Mouse (Mus musculus) spleen, adult 12 weeks (tissue): ENCODE results near the gene Olfr810.

Experiments used
- DNase-seq: peaks from one replicate; pipeline ENCODE4 v3.0.0; 2022; ENCODE audit warnings: low spot score

The Olfr810 gene

GRCm38 (mm10) chr10:129794817-129795216 is at the start of gene Olfr810:
Gene Olfr810, minus strand, starts transcription at chr10:129794917.
- no peak for DNase-seq

DNA sequence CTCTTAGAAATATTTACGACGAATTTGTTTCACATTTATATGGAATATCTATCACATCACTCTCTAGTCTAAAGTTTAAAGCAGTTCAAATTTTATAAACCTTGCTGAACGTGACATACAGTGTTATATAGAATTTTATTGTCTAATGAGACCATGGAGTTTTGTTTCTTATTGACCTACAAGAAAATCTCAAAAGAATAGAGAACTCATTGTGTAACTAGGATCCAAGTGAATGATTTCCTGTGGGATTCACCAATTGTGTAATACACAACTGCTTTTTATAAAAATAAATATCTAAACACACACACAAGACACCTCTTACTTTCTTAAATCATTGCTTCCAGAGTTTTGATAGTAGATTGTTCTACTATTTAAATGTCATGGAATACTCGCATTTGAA is 9.6 kb upstream of the Olfr810 start, which contains the start of gene Olfr811:
TSS of gene Olfr811 (minus strand) at position 101 of the 400 bp plus-strand sequence.
- DNase-seq: no peak

DNA sequence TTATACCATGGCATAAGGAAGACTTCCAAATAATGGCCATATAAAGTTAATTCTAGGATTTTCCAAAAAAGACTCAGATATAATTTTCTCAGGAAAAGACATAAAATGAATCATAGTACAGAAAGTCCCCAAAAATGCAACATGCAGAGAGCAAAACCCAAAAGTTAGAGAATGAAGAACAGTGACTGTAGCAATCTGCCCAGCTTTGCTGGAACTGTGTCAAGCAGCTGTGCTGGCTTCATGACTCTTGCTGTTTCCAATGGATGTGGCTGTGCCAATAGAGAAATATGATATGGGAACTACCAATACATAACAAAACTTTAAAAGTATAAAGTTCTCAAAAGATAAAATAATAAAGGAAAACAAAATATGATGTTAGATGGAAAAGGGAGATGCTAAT is 16.6 kb downstream of the Olfr810 start:
- DNase-seq: no peak

- DNase-seq: no peak
Measured at GRCm38 (mm10) chr10:129774338-129774737, 20.4 kb downstream of the Olfr810 start, which contains the start of gene Olfr809. Gene Olfr809, plus strand, starts transcription at chr10:129774638.

GRCm38 (mm10) chr10:129765182-129765581 is 29.5 kb downstream of the Olfr810 start, which contains the start of gene Olfr808:
Gene Olfr808, plus strand, starts transcription at chr10:129765482.
- DNase-seq: no peak

- no peak for DNase-seq
Measured at GRCm38 (mm10) chr10:129757693-129758092, 37.0 kb downstream of the Olfr810 start, which contains the start of gene Olfr807. Gene Olfr807, minus strand, starts transcription at chr10:129757793.

DNA sequence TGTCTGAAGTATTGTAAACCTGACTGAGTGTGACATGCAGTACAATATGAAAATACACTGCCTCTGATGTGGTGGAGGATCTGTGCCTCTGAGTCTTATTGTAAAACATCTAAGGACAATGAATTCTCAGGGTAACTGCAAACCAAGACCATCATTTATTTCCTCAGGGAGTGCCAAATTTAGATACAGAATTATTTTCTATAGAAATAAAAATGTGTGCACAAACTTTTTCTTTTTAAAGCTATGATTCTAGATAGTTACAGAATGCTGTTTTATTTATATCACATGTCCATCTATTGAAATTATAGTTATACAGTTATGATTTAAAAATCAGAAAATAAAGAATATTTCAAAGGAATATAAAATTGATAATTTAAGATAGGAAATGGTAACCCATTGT is 52.9 kb downstream of the Olfr810 start, which contains the start of gene Olfr806:
TSS of gene Olfr806 (minus strand) at position 101 of the 400 bp plus-strand sequence.
- DNase-seq: no peak
